Mouse (Mus musculus): ENCODE results near the gene Bcl6b.

GRCm38 (mm10) chr11:70206801-70207200 lies 22.8 kb downstream of the Bcl6b start:
- TF ChIP-seq CTCF (IDR thresholded peaks at IDR 0.05; ENCODE audit: low read depth, low read length) (no peak), POLR2A (IDR thresholded peaks at IDR 0.05; ENCODE audit: insufficient read depth, low read length) (no peak)

All from ES-Bruce4 (cell line).